Mouse (Mus musculus) midbrain, postnatal 0 days (tissue): ENCODE measurements at regions not wholly inside any gene's neighbourhood (a gene's known extent, or its start where the extent isn't known, plus 50 kb on each side); places are given as distances from the start of the nearest gene placed in this dataset.

ENCODE experiments used
- ATAC-seq: fragments of 200-750 bp; cut with Nextera tagmentation; 2 replicates; pipeline ENCODE4 v1.8.0; 2017; ENCODE audit warnings: moderate number of reproducible peaks, mild to moderate bottlenecking, moderate TSS enrichment, moderate library complexity; ENCODE audit not compliant: low FRiP score
- DNase-seq: peaks from one replicate; pipeline ENCODE4 v3.0.0-alpha.2; 2015; ENCODE audit warnings: low spot score
- H3K27ac ChIP-seq: fragments of 300-500 bp; sonication (generic); 2 replicates; pipeline ENCODE4 v1.5.1; 2014; ENCODE audit warnings: low read depth, mild to moderate bottlenecking, low read length, mixed read lengths
- H3K27me3 ChIP-seq: fragments of 300-500 bp; sonication (generic); 2 replicates; pipeline ENCODE4 v1.6.1; 2014; ENCODE audit warnings: low read length, control low read depth, mixed read lengths; ENCODE audit not compliant: insufficient read depth
- H3K36me3 ChIP-seq: fragments of 300-500 bp; sonication (generic); 2 replicates; pipeline ENCODE4 v1.6.1; 2014; ENCODE audit warnings: low read length, control low read depth, mixed read lengths; ENCODE audit not compliant: insufficient read depth
- H3K4me1 ChIP-seq: fragments of 300-500 bp; sonication (generic); 2 replicates; pipeline ENCODE4 v1.6.1; 2014; ENCODE audit warnings: mild to moderate bottlenecking, control low read depth, antibody characterized with exemption, low read length, mixed read lengths; ENCODE audit not compliant: insufficient read depth
- H3K4me2 ChIP-seq: fragments of 300-500 bp; sonication (generic); 2 replicates; pipeline ENCODE4 v1.6.1; 2014; ENCODE audit warnings: low read depth, mild to moderate bottlenecking, low read length, mixed read lengths; ENCODE audit not compliant: poor library complexity, severe bottlenecking
- H3K4me3 ChIP-seq: fragments of 300-500 bp; sonication (generic); 2 replicates; pipeline ENCODE4 v1.5.1; 2014; ENCODE audit warnings: low read depth, mild to moderate bottlenecking, low read length, moderate library complexity
- H3K9ac ChIP-seq: fragments of 300-500 bp; sonication (generic); replicated peaks from 2 replicates; pipeline ENCODE4 v1.6.1; 2014; ENCODE audit warnings: mild to moderate bottlenecking, low read length, moderate library complexity, mixed read lengths; ENCODE audit not compliant: poor library complexity, severe bottlenecking
- H3K9me3 ChIP-seq: fragments of 300-500 bp; sonication (generic); 2 replicates; pipeline ENCODE4 v1.6.1; 2016; ENCODE audit warnings: low read length, control low read depth
- CTCF ChIP-seq: IDR thresholded peaks from 2 replicates; pipeline ENCODE4 v1.5.1; 2016; ENCODE audit warnings: antibody characterized with exemption, mild to moderate bottlenecking
- WGBS: fragments of 180-500 bp; shearing (Covaris S2); extraction: QIAGEN DNeasy Blood & Tissue Kit; methylation state at CpG from one replicate; pipeline ENCODE4 v1.1.7; 2014; 5-methylcytosine and 5-hydroxymethylcytosine counted together

DNA sequence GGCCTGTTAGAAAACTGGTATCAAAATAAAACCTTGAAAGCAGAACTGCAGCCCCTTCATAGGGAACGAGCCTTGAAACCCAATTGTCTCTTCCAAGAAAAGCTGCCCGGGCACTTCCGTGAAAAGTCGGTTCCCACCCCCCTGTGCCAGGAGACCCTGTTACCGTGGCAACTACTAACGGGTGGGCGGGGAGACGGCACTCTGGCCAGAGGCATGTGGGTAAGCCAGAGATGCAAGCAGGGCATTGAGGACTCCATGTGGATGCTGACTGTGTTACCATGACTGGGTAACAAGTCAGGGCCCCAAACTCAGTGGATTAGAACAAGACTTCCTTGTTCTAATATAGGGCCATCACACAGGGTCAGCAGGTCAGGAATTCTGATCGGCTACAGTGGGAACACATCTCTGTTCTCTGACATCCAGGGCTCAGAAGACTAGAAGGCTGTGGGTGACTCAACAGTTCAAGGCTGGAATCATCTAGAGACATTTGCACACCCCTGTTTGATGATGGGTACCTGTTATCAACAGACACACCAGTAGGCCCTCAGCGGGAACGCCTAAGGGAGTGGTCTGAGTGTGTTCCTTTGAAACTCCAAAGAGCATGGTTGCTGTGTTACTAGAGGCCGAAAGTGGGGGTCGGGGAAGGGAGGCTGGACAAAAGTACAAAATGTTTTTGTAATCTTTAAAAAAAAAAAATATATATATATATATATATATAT is 236.9 kb upstream of the Sdk2 start:
- Histone ChIP-seq H3K36me3 (no peaks in the 10 kb centered on the region), H3K4me3 (no peak overlapping the region), H3K9ac (no peak overlapping the region), H3K4me1 (no peaks in the 10 kb centered on the region), H3K27ac (no peak overlapping the region), H3K9me3 (no peaks in the 10 kb centered on the region), H3K4me2 (no peak overlapping the region), H3K27me3 (no peaks in the 10 kb centered on the region)
- ATAC-seq = peak; percentile 71
- DNase-seq = peak; percentile 73
- 0 out of 2 replicates have a peak, but pooled peaks have one; percentile 17 for TF ChIP-seq CTCF
- WGBS = 34% methylated on average over 13 of the region's 13 CpGs

DNA sequence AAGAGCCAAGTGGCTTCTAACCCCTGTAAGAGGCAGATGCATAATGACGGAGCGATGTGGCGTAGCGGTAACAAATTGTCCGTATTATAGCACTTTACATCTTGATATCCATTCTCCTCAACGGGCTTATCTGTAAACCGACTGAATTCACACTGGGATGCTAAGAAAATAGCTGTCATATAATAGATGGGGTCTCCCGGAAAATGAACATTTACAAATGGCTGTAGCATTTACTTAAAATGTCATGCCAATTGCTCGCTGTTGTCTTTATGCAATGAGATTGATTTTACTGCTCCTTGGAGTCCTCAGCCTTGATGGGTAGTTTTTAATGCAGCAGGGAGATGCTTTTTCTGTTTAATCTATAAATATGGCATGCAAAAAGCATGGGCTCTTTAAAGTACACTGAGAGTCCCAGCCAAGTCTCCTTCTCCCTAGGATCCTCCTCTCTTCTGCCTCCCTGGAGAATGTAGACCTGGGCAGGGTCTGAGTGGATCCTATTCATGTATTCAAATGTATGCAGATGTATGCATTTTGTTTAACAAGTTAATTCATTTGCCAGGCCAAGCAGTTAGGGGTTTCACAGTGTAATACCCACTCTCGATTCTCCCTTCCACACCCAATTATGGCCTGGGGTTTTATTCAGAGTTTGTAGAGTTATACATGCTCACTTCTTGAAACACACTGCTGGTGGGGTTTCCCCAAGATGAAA is 233.9 kb upstream of the Sdk2 start:
- 58% methylated on average over 10 of the region's 10 CpGs for WGBS
- no peak for DNase-seq
- no peak for ATAC-seq
- no peak overlapping the region for H3K9ac ChIP-seq
- H3K4me2 ChIP-seq = no peak overlapping the region
- no peaks in the 10 kb centered on the region for H3K36me3 ChIP-seq
- H3K4me1 ChIP-seq = no peaks in the 10 kb centered on the region
- H3K4me3 ChIP-seq = no peak overlapping the region
- H3K27me3 ChIP-seq = no peaks in the 10 kb centered on the region
- H3K27ac ChIP-seq = no peak overlapping the region
- H3K9me3 ChIP-seq = no peaks in the 10 kb centered on the region
- no peak for TF ChIP-seq CTCF

DNA sequence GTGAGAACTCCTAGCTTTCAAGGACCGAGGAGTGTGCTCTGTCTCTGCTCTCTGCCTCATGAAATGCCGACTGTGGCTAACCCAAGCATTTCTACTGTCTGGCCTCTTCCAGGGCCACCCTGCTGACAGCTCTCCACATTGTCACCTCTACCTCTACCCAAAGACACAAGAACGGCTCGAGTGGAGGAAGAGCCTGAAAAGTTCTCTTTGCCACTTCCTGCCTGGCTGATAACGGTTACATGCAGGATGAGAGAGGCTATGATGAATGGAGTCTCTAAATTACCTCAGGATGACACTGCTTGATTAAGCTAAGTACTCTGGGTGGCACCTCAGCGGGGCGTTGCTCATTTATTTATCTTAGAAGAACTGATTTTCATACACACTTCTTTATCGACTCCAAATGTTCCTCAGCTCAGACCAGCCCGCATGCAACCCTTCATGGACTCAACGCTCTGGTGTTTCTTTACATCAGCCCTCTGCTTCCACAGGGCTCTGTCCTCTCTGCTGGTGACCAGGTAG is 230.0 kb upstream of the Sdk2 start:
- DNase-seq (no peak), ATAC-seq (no peak)
- Histone ChIP-seq H3K4me2 (no peak overlapping the region), H3K4me1 (no peaks in the 10 kb centered on the region), H3K27ac (no peak overlapping the region), H3K9ac (no peak overlapping the region), H3K9me3 (no peaks in the 10 kb centered on the region), H3K27me3 (no peaks in the 10 kb centered on the region), H3K36me3 (no peaks in the 10 kb centered on the region), H3K4me3 (no peak overlapping the region)
- 87% methylated on average over 10 of the region's 10 CpGs for WGBS
- no peak for TF ChIP-seq CTCF

DNA sequence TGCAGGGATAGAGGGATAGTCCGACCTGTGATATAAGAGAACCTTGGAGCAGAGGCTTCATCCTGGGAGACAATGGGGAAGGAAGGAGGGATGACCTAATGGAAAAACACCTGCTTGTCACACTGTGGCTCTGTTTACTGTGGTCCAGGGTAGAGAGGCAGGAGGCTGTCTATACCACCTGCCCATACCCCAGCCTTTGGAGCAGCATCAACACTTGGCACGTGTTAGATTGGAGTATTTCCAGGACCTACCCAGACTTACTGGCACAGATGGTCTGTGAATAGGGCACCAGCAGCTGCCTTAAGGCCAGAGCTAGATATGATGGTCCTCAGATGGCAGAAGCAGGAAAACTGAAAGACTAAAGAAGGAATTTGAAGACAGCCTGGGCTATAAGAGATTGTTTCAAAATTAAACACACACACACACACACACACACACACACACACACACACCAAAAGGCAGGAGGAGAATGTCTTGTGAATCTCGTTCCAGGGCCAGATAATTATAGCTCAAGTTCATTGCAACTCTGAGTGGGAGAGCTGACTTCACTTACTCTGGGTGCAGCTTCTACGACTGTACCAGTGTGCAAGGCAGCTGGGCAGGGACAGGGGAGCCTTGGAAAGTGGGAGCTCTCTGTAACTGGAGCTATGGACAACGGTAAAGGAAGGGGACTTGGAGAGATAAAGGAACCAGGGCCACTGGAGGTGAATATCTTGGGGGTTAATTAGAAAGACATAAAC is 227.8 kb upstream of the Sdk2 start:
- no peak overlapping the region for H3K9ac ChIP-seq
- no peak overlapping the region for H3K4me3 ChIP-seq
- 56% methylated on average over 5 of the region's 5 CpGs for WGBS
- no peak overlapping the region for H3K4me2 ChIP-seq
- DNase-seq (peak; percentile 86), ATAC-seq (no peak)
- H3K27ac ChIP-seq = no peak overlapping the region
- H3K27me3 ChIP-seq = no peaks in the 10 kb centered on the region
- no peaks in the 10 kb centered on the region for H3K36me3 ChIP-seq
- no peaks in the 10 kb centered on the region for H3K4me1 ChIP-seq
- H3K9me3 ChIP-seq = no peaks in the 10 kb centered on the region
- TF ChIP-seq CTCF = no peak

DNA sequence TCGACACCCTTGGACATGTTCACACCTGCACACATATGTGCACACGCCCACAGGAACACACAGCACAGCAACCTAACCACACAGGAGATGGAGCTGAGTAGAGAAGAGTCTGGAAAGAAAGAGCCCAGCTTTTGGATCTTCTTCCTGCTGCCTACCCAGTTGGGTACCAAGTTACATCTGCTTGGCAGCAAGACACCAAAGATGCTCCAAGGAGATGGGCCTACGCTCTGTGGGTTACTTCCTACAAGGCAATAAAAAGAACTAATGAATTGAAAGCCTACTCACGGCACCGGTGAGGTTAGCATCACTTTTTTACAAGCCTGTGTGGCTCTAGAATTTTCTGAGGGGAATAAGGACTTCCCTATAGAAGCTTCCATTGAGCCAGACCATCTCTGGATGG is 224.4 kb upstream of the Sdk2 start:
- Histone ChIP-seq H3K4me3 (no peak overlapping the region), H3K27ac (no peak overlapping the region), H3K27me3 (no peaks in the 10 kb centered on the region), H3K4me2 (no peak overlapping the region), H3K4me1 (no peaks in the 10 kb centered on the region), H3K36me3 (no peaks in the 10 kb centered on the region), H3K9me3 (no peaks in the 10 kb centered on the region), H3K9ac (no peak overlapping the region)
- no peak for ATAC-seq
- TF ChIP-seq CTCF = no peak
- WGBS = 92% methylated on average over 5 of the region's 5 CpGs
- no peak for DNase-seq
